Mouse (Mus musculus): Measurements from ENCODE around the gene Chrnb2.

GRCm38 (mm10) chr3:89759786-89760185, 4.6 kb downstream of the Chrnb2 start:
- TF ChIP-seq CTCF (IDR thresholded peaks at IDR 0.05; ENCODE audit: control insufficient read depth, insufficient read depth, insufficient read length) (no peak), MYOD1 (IDR thresholded peaks at IDR 0.05; ENCODE audit: control insufficient read depth, insufficient read length, low read depth) (no peak)
